Mouse (Mus musculus) cerebral cortex, adult 2 months (tissue): Measurements from ENCODE around the gene Cdk1.

ENCODE experiments used
- WGBS: fragments of 180-500 bp; shearing (Covaris S2); methylation state at CpG from one replicate; pipeline ENCODE4 v1.1.7; 2018; 5-methylcytosine and 5-hydroxymethylcytosine counted together

Cdk1 gene

DNA sequence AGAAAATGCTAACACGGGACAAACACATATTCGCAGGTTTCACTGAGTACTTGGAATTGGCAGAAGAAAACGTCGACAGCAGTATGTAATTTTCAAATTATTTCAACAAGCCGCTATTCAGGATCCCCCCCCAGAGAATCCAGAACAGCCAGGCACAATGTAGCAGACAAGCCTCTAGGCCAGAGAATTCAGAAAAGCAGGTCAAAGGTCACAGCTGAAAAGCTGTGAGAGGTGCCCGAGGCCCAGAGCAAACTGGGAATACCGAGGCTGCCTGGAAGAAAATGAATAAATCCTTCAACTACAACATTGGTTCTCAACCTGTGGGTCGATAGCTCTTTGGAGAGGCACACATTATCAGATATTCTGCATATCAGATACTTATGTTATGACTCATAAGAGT is 4.5 kb downstream of the Cdk1 start:
- 70% methylated on average over 8 of the region's 8 CpGs for WGBS

DNA sequence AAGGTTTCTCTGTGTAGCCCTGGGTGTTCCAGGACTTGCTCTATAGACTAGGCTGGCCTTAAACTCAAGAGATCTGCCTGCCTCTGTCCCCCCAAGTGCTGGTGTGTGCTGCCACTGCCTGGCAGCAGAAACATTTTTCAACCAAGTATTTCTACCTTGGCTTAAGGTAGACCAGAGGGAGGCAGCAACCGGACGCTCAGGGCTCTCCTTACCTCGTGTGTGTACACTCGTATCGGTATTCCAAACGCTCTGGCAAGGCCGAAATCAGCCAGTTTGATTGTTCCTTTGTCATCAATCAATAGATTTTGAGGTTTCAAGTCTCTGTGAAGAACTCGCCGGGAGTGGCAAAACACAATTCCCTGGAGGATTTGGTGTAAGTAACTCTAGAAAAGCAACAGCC is 10.4 kb downstream of the Cdk1 start:
- WGBS = 91% methylated on average over 9 of the region's 9 CpGs

DNA sequence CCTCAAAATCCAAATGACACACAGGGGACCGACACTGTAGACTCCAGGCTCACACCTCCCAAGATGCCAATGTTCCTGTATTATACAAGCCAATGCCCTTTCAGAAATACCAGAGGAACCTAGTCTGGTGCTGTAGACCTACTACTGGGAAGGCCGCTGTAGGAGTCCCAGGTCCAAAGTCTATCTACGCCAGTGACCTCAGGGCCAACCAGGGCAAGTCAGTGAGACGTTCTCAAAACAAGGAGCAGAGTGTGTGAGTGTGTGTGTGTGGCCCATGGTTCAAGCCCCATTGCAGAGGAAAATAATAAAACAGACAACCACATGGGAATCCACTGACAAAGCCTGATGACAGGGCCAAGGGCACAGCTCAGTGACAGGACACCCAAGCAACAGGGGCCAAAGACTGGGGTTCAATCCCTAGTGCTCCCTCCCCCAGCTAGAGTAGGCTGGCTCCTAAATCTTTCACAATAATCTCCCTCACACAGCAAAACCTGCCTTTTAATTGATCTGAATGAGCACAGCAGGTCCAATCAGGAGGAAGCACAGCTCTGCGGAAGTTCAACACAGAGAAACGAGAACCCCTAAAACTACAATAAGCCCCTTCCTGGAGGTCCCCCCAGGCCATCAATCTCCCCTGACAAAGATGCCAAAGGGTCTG is 11.0 kb downstream of the Cdk1 start:
- 92% methylated on average over 6 of the region's 6 CpGs for WGBS

DNA sequence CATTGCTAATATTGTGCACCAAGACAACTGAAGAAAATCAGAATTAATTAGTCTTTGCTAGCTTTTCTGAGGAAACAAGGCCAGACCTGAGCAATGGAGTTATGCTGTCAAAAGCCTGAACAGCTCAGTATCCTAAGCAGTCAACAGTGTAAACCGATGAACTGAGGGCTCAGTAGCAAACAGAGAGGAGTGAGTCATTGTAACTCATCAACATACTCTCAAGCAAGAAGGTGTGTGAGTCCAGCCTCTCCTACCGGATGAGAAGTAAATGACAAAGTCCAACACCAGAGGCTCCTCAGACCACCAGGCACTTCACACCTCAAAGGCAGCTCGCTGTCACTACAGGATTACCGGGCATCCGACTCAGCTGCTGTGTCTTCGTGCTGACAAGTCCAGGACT is 12.7 kb downstream of the Cdk1 start:
- 93% methylated on average over 6 of the region's 6 CpGs for WGBS

DNA sequence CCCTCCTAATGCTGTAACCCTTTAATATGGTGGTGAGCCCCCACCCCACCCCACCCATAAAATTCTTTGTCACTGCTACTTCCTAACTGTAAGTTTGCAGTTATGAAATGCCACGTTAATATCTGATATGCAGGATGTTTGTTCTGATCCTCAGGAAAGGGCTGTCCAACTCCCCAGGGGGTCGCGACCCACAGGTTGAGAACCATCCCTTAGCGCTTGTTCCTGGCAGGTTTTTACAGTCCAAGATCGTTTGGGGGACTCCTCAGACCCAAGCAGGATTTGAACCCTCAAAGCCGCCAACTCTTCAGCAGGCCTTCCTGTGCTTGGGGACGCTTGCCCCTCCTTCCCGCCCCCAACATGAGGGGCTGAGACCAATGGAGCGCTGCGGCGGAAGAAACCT is 16.5 kb downstream of the Cdk1 start:
- 95% methylated on average over 11 of the region's 11 CpGs for WGBS

DNA sequence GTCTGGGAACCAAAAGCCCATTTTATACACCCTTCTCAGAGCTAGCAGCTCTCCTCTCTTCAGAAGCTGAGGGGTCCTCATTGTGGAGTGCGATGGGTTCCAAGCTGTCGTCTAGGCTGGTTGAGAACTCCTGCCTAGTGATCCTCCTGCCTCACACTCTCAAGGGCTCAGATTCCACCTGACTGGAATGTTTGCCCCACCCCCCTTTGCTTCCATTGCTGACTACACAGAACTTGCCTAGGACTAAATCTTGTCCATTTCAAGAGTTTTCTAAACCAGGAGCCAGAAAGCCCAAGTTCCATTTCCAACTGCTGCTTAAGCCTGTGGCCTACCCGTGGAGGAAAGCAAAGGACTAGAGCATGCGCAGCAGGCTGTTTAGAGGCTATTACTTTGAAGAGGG is 17.1 kb downstream of the Cdk1 start:
- WGBS = 93% methylated on average over 4 of the region's 4 CpGs

DNA sequence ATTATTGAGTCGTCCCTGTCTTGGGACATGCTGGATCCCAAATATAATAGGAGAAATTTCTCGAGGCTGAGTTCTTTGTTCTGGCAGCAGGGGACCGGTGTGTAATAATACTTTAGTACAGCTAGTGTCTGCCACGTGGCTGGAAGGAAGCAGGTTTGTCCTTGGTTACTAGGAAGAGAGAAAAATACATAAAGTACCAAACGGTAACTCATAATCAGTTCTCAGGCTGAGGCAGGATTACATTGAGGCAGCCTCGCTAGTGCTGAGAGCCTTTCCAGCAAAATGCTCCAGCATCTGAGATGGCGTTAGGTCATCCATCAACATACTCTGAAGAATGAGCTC is 17.6 kb downstream of the Cdk1 start:
- WGBS = 35% methylated on average over 7 of the region's 7 CpGs

DNA sequence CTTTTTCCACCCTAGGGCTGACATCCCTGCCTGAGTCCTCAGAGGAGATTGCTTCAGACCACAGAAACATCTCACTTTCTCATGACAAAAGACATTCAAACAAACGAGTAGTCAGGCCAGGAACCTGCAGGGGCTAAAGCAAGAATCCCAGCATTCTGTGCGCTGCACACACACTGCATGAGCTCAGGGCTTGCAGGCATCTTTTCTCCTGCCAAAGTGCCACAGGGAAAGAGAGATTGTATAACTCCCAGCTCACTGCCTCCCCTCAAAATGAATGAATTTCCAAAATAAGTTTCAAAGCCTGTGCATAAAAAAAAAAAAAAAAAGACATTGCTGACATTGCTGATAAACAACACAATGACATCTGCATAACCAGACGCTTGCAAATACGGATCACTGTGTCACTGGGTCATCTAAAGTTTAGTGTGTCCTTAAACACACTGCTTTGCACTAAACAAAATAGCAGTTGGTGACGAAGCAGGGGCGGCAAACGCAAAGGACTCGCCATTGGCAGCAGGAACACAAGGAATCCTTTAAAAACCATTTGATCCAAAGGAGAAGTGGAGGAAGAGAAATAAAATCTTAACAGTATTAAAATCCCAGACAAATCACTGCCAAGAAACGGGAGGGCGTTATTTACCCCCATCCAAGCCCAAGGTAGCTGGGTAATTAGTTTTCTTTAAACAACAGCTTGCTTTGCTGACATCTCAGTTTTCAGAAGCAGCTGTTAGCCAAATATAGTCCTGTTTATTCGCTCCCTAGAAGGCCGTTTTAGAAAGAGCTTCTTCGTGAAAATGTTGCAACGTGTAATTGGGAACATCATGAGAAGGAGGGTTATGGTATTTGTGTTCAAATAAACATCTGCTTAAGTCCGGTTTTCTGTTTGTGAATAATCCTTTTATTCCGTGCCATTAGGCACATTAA is 18.2 kb downstream of the Cdk1 start:
- 29% methylated on average over 16 of the region's 16 CpGs for WGBS

DNA sequence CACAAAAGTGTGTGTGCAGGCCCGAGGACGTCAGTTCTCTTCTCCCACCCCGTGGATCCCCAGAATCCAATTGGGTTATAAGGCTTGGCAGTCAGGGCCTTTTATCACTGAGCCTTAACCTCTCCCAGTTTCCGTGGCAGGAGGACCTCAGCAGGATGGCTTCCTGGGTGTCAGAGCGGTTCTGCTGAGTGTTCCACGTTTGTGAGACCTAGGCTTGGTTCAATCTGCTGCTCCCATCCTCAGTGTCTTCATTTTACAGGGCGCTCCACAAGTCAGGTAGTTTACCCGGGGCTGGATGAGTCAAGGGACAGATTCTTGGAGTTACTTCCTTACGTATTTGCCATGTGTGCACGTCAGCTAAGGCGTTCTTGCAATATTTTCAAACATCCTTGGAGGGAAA is 19.5 kb downstream of the Cdk1 start:
- 95% methylated on average over 11 of the region's 11 CpGs for WGBS

DNA sequence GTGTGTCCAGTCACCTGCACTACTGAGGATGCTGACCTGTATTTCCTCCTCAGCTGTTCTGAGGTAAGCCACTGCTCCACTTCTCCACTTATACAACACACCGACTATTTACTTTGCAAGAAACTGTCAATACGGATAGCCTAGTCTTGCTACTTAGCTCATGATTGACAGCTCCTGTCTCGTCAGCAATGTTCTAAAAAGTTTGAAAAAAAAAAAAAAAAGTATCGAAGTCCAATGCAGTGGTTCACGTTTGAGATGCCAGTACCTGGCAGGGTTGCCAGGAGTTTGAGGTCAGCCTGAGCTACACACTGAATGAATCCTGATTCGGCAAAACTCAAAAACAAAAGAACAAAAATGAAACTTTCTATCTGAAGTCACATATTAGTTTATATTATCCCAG is 21.5 kb downstream of the Cdk1 start:
- WGBS = 85% methylated on average over 6 of the region's 6 CpGs

DNA sequence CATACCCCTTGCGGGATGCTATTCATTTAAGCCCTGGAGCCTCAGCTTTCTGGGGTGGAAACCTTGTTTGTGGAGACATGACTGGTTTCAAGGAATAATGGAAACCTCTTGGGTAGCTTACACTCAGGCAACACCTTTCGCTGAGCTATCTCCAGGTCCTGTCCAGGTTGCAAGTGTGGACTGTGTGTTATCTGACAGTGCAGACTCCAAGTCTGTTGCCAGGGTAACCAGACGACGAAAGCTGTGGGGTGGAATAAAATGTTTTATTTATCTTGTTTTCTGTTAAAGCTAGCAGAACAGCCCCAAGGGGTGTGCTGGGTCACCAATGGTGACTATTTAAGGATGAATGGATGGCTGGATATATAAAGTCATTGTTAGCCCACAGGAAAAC is 24.1 kb downstream of the Cdk1 start:
- WGBS = 66% methylated on average over 4 of the region's 4 CpGs

DNA sequence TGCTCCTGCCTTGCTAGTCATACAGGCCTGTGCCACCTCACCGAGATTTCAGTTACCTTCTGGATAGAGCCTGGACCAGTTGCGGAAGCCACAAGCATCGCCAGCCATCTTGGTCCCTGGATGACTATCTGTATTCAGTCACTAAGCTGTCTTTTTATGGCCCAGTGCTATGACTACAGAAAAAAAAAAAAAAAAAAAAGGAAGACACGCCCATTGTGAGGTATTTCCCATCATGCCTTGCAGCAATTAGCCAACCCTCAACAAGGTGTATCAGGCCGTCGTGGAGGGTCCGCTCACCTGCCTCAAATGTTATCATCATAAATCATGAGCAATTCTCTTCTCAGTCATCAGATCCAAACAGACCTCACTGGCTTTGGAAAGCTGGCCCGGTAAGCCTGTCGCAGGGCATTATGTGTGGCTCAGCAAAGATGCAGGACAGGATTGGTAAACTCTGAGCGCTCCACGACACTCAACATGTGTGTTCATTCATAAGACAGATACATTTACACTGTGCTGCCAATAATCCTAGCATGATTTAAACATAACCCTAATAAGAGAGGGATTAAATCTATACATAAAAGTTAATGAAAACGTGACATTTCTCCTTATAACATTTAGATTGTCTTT is 24.6 kb downstream of the Cdk1 start:
- 92% methylated on average over 12 of the region's 12 CpGs for WGBS

DNA sequence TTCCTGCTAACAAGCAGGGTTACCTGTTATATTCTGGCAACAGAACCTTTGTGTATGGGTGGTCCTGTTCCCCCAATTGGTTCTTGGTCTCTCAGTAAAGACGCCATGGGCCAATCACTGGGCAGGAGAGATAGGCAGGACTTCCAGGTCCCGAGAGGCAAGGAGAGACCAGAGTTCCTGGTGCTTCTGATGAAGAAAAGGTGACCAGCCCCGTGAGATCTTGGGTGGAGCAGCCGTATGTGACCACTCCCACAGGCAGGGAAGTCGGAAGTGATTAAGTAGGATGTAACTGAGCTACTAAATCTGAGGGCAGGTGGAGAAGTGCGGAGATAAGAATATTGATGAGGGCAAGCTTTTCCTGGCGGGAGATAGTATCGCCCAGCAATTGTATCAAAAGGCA is 25.4 kb downstream of the Cdk1 start:
- 87% methylated on average over 8 of the region's 8 CpGs for WGBS

DNA sequence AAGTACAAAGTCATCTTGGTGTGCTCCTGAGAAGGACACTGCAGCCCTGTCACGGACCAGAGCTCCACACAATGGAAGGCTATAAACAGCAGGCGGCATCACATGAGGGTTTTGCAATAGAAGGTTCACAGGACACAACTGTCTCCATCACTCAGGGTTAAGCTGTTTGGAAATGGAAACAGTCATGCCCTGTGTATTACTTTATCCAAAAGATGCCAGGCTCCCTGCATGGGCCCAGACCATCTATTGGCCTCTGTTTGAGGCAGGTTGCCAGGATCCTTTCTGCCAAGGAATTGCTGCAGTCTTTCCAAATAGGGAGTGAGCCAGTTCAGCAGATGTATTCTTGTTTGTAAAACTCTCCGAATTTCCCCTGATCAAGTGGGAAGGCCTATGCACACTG is 26.3 kb downstream of the Cdk1 start:
- WGBS = 58% methylated on average over 3 of the region's 3 CpGs

DNA sequence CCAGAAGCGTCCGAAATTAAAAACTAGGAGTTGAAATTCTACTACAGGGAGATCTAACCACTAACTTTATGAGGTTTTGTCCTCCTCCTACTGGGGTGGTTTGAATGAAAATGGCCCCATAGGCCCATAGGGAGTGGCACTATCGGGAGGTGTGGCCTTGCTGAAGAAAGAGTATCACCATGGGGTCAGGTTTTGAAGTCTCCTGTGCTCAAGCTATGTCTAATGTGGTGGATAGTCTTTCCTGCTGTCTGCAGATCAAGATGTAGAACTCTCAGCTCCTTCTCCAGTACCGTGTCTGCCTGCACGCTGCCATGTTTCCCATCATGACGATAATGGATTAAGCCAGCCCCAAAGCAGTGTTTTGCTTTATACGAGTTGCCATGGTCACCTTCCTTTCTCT is 27.9 kb downstream of the Cdk1 start:
- WGBS = 94% methylated on average over 7 of the region's 7 CpGs

DNA sequence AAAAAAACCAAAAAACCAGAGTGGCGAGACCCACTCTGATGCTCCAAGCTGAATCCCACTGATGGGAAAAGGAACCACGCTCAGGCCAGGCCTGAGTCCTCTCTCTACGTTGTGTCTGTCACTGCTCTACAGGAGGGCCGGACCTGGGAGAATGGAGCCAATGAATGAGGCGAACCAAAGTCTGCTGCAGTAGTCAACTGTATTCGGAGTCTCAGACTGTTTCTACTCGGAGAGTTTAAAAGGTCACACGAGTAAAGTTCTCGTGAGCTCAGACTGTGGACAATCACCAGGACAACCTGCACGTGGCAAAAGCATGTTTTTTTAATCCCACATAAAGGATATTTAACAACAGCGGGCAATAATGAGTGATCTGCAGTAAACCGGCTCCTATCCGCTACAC is 28.8 kb downstream of the Cdk1 start:
- 91% methylated on average over 13 of the region's 13 CpGs for WGBS

DNA sequence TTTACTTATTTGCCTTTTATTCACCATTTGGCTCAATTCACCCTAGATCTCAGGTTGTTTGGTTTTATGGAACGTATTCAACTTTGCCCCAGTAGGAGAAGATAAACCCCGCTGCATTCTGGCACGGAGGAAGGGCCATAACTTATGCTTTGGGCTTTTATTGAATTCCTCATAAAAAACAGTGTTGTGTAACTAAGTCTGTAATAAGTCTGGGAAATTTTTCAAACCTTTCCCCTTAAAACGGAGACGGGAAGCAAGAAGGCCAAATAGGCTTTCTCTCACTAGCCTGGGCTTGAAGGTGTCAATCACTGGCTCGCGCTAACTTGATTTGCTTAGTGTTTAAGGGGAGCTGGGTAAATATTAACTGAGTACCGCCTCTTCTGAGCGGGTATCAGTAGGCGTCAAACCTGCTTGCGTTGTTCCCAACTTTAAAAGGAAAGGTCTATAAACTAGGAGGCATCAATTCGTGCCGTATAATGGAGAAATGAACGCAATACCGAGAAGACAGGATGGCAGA is 31.2 kb downstream of the Cdk1 start:
- 53% methylated on average over 15 of the region's 15 CpGs for WGBS

DNA sequence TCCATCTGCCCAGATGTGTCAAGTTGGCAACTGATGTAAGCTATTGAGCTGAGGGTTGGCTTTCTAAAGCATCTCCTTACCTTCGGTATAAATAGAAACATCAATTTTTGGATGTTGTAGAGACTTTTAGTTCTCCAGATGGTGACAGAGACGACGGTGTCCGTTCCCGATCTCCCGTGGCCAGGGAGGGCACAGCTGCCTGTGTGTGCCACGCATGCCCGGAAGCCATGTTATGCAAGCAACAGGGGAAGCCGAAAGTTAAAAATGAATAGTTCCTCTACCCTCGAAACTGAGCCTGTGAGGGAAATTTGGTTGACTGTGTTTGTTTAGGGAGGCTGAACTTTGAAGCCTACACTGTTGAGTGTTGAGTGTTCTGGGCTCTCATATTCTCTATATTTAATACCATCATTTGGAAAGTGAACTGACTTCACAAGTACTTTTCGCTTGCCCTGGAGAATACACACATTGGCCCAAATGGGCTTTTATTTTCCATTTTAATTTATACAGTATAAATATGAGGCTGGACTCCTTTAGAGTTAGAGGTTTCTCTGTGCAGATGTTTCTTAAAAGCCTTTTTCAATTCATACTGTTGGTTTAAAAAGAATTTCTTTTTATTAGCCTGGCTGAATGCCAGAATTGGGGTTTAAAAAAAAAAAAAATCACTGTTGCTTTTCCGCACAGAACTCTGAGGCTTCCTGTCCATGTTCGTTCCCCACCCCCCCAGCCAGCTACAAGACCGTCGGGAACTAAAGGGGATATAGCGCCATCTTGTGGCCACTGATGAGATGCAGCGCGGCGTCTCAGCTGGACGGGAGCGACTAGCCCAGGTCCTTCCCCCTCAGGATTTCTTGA is 31.8 kb downstream of the Cdk1 start:
- 34% methylated on average over 21 of the region's 21 CpGs for WGBS

DNA sequence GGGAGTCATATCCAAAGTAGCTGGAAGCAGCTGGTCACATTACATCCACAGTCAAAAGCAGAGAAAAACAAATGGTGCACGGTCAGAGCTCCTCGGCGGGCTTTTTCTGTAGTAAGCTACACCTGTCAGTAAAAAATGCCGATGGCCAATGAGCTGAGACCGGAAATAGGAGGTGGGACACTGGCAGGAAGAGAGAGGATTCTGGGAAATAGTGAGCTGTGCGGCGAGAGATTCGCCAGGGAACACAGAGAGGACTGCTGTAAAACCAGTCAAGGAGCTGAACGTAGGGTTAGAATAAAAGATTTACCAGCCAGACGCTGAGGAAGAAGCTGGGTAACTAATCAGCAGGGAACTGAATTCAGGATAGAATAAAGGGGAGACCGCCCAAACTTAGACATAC is 34.2 kb downstream of the Cdk1 start:
- WGBS = 93% methylated on average over 11 of the region's 11 CpGs

DNA sequence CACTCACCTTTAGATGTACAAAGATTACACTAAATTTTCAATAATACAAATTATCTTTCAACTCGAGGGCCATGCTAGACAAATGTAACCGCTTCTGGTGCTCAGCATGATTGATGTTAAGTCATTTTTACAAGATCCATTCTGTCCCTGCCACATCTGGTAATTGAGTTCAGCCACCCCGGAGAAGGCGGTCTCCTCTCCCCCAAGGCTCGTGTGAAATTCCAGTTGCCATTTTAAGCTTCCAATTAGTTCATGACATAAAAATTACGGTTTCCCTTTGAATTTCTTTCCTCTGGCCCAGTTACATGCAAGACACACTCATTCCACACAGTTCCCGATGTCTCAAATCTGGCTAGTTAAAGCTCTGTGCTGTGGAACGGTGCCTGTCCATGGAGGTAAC is 38.8 kb downstream of the Cdk1 start:
- WGBS = 78% methylated on average over 8 of the region's 8 CpGs

DNA sequence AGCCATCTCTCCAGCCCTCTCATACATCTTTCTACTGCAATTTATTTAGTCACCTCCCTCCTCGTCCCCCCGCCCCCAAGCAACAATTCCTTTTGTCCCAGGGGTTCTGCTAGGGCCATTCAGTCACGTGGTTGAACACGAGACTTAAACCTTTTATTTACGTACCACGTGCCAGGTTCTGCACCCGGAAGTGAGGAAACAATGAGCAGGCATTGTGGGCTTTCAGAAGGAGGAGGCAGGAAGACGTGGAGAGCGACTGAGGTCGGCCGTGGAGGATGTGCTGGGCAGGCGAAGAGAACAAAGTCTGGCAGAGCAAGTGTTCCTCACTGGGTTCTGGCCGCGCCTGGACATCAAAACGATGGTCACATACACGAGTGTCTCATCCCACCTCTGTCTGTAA is 40.9 kb downstream of the Cdk1 start:
- 75% methylated on average over 16 of the region's 16 CpGs for WGBS

DNA sequence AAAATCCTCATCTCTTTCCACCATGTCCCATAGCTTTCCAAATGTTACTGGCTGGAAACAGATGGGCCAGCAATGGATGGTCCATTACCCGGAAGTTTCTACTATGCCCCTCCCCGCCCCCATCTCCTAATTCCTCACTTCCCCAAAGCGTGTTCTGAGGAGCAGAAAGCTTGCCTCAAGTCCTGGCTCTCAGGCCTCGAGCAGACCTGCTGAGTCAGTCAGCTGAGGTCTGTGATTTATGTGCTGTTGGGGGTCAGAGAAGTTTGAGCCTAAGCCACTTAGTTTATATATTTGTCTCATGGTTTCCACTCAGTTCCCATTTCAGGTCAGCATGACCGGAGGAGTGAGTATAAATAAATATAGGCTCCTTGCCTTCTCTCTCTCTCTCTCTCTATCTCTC is 43.6 kb downstream of the Cdk1 start:
- WGBS = 80% methylated on average over 5 of the region's 5 CpGs
